Mouse (Mus musculus): ENCODE results near the gene Phc2. TPM values are rescaled to one million over a fixed set of nuclear protein-coding genes. Genes with fewer than 3 reads are reported as not detected.
A peak's percentile ranks its signal among the peaks of the same experiment; 100 is the strongest.

The Phc2 gene
- total and polyA plus RNA-seq, 3 experiments: 23.7 to 65.5 TPM; not detected in 1

- no peak for TF ChIP-seq TAL1 (IDR thresholded peaks at IDR 0.05; ENCODE audit: low read length)
- no peak for TF ChIP-seq HCFC1 (IDR thresholded peaks at IDR 0.05; ENCODE audit: low read depth, low read length)
- TF ChIP-seq MYB (IDR thresholded peaks at IDR 0.05; ENCODE audit: low read depth, low read length): no peak
- no peak for TF ChIP-seq ETS1 (IDR thresholded peaks at IDR 0.05; ENCODE audit: low read depth, low read length)
- TF ChIP-seq POLR2AphosphoS5 (IDR thresholded peaks at IDR 0.05; ENCODE audit: borderline replicate concordance, low read depth, low read length): no peak
- TF ChIP-seq KAT2A (conservative IDR thresholded peaks at IDR 0.05; ENCODE audit: low read depth, low read length): no peak
- TF ChIP-seq MXI1 (IDR thresholded peaks at IDR 0.05; ENCODE audit: low read depth, low read length): no peak
- no peak for TF ChIP-seq CTCF (IDR thresholded peaks at IDR 0.05 in 2 of 3, conservative IDR thresholded peaks at IDR 0.05 in 1 of 3; ENCODE audit: control insufficient read depth in 1 of 3, insufficient read depth in 1 of 3, low read depth in 2 of 3, low read length in 3 of 3, poor library complexity in 1 of 3, severe bottlenecking in 1 of 3)
- TF ChIP-seq UBTF (IDR thresholded peaks at IDR 0.05; ENCODE audit: borderline replicate concordance, insufficient read depth, low read depth, low read length): no peak
- TF ChIP-seq GABPA (IDR thresholded peaks at IDR 0.05; ENCODE audit: low read depth, low read length): no peak
- no peak for TF ChIP-seq GATA1 (IDR thresholded peaks at IDR 0.05; ENCODE audit: low read depth, low read length)
- no peak for TF ChIP-seq MAZ (IDR thresholded peaks at IDR 0.05; ENCODE audit: low read depth, low read length)
- TF ChIP-seq USF1 (IDR thresholded peaks at IDR 0.05; ENCODE audit: low read depth, low read length): no peak
- no peak for TF ChIP-seq ZNF384 (IDR thresholded peaks at IDR 0.05; ENCODE audit: low read depth, low read length)
- H3K27me3 ChIP-seq (ENCODE audit: control insufficient read depth in 1 of 2, insufficient read depth in 2 of 2, low read length in 2 of 2): no peaks in the 10 kb centered on the region
- H3K4me1 ChIP-seq (ENCODE audit: control insufficient read depth in 1 of 2, insufficient read depth in 2 of 2, low read length in 2 of 2): no peaks in the 10 kb centered on the region
- H3K9me3 ChIP-seq (replicated peaks; ENCODE audit: insufficient read depth, low read length): no peaks in the 10 kb centered on the region
- H3K36me3 ChIP-seq (ENCODE audit: control insufficient read depth in 1 of 2, insufficient read depth in 2 of 2, low read length in 2 of 2): no peaks in the 10 kb centered on the region; a peak in 1 of 4 replicates
- H3K9ac ChIP-seq (ENCODE audit: control insufficient read depth, low read depth, low read length, poor library complexity, severe bottlenecking): no peak overlapping the region
- H3K4me3 ChIP-seq (ENCODE audit: control insufficient read depth in 1 of 2, insufficient read depth in 1 of 2, low read depth in 2 of 2, low read length in 2 of 2): no peak overlapping the region
- H3K27ac ChIP-seq (ENCODE audit: control insufficient read depth, low read depth, low read length): no peak overlapping the region
- no peak for DNase-seq (ENCODE audit: low read depth, low spot score)
- H3K79me2 ChIP-seq (ENCODE audit: control insufficient read depth, insufficient read depth, low read length, poor library complexity): no peaks in the 10 kb centered on the region
These were observed 128.1 kb downstream of the Phc2 start for GRCm38 (mm10) chr4:128782645-128783044.

DNA sequence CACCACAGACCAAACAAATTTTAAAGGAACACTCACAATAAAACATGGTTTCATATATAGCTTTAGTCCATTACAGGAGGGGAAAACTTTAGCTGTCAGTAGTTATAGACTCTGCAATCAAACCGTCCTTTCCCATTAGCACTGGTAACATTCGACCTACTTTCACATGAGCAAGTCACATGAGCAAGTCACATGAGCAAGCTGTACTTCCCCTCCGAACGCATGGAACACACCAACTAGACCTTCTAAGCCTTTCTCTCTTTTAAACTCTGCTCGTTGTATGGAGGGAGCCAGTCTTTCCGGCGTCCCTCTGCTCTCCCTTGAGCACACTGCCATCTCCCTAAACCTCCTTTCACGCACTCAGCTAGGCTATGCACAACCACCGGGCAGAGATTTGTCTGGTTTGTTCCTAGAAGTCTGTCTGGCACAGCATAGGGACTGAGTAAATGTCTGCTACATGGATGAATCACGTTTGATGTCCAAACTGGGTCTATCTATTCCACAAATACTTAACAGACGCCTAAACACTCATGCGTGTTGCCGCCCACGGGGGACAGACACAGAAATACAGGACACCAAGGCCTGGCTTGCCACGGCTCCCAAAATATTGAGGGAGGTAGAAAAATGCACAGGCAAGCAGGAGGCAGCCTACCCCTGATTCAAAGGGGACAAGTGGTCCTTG lies 130.6 kb downstream of the Phc2 start:
- no peak for DNase-seq (ENCODE audit: low read depth, low spot score)
- H3K9me3 ChIP-seq (replicated peaks; ENCODE audit: insufficient read depth, low read length): no peaks in the 10 kb centered on the region
- no peak overlapping the region for H3K9ac ChIP-seq (ENCODE audit: control insufficient read depth, low read depth, low read length, poor library complexity, severe bottlenecking)
- no peaks in the 10 kb centered on the region; a peak in 1 of 4 replicates for H3K36me3 ChIP-seq (ENCODE audit: control insufficient read depth in 1 of 2, insufficient read depth in 2 of 2, low read length in 2 of 2)
- H3K27ac ChIP-seq (ENCODE audit: control insufficient read depth, low read depth, low read length): no peak overlapping the region
- no peak overlapping the region for H3K4me3 ChIP-seq (ENCODE audit: control insufficient read depth in 1 of 2, insufficient read depth in 1 of 2, low read depth in 2 of 2, low read length in 2 of 2)
- H3K27me3 ChIP-seq (ENCODE audit: control insufficient read depth in 1 of 2, insufficient read depth in 2 of 2, low read length in 2 of 2): no peaks in the 10 kb centered on the region
- TF ChIP-seq BHLHE40 (IDR thresholded peaks at IDR 0.05; ENCODE audit: borderline replicate concordance, low read depth, low read length) (no peak), USF1 (IDR thresholded peaks at IDR 0.05; ENCODE audit: low read depth, low read length) (peak; percentile 44; the same call in 1 of the 2 replicates)
- H3K79me2 ChIP-seq (ENCODE audit: control insufficient read depth, insufficient read depth, low read length, poor library complexity): no peaks in the 10 kb centered on the region
- no peaks in the 10 kb centered on the region for H3K4me1 ChIP-seq (ENCODE audit: control insufficient read depth in 1 of 2, insufficient read depth in 2 of 2, low read length in 2 of 2)

Measured in MEL (cell line).